Mouse (Mus musculus): Measurements from ENCODE around the gene Mnt.

Gene Mnt

DNA sequence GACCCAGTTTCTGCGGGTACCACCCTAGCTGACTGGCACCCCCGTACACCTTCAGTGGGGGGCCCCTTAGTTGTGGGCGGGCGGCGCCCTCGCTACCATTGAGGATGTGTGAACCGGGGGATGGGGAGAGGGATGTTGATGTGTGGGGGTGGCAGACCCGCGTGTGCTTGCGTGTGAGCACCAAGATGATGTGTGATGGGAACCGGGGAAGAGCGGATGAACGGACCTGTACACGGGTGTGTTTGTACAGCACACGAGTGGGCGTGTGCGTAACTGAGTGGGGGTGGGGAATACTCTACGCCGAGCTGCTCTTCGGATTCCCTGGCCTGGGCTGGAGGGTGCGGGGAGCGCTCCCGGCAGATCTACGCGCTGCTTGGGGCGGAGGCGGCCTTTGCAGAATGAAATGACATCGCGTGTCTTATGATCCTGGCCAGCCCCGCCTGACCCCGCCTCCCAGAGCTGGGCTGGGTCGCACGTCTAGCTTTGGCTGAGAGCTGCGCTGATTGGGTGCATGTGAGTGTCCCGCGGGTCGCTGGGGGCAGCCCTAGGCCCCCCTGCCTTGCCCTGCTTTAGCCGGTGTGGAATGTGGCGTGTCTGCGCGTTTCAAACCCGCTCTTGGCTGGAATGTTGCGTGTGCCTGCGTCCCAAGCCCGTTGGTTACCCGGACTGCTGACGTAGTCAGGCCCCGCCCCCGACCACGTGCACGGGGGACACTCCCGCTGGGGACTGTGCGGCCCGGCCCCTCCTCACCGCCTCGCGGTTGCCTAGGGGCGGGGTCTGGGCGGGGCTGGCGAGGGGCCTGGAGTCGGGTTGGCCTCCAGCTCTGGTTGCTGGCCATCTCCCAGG is 1.1 kb downstream of the Mnt start:
- peak; percentile 97 for DNase-seq (ENCODE audit: low spot score)

DNA sequence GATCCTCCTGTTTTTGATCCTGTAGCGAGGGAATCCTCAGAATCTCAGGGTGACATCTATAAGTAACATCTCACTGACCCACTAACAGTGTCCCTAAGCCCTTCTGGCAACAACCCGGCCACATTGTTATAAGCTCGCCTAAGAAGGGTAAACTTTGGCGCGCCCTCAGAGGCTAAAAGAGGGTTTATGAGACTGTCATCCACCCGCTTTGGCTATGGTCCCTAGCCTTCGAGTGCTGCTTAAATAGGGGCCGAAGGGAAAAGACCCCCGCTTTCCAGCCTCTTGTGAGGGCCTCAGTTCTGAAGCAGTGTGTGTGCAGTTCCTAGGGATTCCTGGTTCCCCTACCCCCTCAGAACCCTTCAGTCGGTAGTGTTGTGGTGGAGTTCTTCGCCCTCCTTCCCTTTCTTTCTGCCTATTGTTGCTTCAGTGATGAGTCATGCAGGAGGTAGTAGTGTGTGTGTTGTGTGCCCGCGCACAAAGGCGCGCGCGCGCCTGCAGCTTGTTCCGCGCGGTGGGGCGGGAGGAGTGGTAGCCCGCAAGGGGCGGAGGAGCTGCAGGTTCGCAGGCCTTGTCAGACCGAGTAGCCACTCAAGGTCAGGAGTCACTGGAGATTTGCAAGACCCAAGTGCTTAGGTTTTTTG is 1.9 kb downstream of the Mnt start:
- DNase-seq (ENCODE audit: low spot score) = no peak

DNA sequence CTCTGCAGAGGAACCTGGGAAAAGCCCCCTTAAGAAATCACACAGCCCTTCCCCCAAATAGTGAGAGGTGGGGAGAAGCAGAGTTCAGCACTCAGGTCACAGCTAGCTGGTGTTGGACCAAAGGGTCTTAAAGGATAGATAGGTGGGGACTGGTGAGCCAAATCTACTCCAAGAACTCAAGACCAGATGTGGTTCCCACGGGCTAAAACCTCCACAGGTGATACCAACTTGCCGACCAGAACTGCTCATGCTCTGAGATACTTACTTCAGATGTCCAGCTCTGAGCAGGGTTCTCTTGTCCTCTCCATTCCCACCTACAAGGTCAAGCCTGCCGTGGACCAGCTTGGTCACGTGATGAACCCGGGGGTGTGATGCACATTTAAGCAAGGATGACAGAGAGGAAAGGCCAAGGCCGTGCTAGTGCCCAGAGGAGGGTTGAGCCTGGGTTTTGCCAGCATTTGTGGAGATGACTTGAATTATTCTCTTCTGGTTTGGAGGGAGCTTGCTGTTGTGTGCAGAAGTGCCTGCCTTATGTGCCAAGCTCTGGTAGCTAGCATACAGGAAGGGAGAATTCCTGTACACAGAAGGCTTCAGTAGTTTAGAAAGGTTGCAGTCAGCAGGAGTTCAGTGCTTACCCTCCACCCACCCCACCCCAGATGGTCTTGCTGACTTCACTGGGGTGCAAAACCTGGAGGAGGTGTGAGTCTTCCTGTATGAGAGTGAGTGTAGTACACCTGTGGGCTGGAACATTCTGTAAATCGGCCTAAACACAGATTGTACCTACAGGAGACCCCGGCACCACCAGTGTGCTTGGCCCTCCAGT is 3.0 kb downstream of the Mnt start:
- no peak for DNase-seq (ENCODE audit: low spot score)

DNA sequence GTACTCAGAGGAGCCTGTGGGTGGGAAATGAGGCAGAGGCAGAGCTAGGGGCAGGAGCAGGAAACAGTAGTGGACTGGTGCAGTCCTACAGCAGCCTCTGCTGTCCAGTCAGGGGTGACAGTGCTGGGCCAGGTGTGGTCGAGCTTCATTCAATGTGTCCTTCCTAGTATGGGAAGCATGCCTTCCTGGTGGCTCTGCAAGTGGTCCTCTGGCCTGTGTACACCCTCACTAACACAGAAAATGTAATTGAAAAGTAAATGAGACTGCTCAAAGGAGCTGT is 3.6 kb downstream of the Mnt start:
- DNase-seq (ENCODE audit: low spot score) = no peak

DNA sequence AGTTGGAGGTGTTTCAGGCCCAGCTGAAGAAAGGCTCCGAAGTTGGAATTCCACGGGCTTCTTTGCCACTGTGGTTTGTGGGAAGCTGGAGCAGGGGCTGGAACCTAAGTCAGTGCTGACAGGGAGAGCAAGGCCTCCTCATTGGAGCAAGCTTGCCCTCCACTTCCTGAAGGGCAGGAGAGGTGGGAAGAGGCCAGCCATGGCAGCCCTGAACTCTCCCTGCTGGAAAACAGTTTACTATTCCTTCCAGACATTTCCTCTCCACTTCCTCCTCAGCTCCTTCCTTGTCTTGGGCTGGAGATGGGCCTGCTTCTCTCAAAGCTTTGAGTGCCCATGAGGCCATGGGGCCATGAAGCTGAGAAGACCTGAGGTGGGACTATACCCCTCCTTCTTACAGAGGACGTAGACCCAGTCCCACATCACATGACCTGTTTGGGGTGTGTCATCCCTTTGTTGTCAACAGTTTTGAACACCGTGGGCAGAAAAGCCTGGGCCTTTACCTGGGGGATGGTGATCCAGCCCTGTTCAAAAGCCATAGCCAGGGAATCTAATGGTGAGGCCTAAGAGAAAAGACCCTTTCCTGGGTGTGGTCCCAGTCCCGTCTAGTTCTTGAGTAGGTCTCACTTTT is 4.0 kb downstream of the Mnt start:
- no peak for DNase-seq (ENCODE audit: low spot score)

DNA sequence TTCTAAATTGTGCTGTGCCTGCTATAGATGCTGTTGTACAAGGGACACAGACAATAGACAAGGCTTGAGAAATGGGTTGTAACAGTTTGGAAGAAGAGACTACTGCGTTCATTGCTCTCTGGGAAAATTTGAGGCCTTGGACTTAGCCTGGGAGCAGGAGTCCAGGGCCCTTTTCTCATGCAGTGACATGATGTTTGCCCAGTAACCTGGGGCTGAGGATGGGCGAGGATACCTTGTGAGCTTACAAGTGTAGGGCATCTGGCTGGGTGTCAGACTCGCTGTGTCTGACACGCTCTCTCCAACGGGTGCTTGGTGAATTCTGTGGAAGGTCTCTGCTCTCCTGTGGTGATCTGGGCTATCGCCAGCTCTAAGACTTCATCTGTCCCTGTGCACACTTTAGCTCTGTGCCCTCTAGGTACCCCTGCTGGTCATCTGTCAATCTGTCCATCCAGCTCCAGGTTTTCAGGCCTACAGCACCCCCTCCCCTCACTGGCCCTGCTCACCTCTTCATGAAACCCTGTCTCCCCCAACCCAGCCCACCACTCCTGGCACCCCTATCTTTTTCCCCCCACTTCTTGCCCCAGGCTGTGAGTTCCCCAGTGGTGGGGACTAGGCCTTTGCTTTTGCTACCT is 5.0 kb downstream of the Mnt start:
- DNase-seq (ENCODE audit: low spot score) = no peak

DNA sequence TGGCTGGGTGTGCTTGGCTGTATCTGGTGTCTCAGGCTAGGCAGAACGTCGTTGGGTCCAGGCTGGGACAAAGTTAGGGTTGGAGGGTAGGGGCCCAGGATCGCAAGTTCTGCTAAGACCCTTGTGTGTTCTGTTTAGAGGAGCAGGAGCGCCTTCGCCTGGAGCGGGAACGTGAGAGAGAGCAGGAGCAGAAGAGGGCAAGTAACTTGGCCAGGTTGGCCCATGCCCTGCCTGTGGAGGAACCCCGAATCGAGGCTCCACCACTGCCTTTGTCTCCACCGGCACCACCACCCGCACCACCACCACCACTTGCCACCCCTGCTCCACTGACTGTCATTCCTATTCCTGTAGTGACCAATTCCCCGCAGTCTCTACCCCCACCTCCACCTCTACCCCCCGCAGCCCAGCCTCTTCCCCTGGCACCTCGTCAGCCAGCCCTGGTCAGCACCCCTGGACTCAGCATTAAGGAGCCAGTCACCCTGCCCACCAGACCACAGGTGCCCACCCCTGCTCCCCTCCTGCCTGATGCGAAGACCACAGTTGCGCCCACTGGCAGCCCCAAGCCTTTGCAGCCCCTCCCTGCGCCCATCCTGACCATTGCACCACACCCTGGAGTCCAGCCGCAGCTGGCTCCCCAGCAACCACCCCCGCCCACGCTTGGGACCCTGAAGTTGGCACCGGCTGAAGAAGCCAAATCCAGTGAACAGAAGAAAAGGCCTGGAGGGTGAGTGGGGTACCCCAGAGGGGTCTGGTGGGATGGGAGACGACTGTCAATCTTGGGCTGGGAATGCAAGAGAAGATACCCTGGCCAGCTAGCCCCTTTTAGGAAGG is 5.7 kb downstream of the Mnt start:
- DNase-seq (ENCODE audit: low spot score) = no peak

DNA sequence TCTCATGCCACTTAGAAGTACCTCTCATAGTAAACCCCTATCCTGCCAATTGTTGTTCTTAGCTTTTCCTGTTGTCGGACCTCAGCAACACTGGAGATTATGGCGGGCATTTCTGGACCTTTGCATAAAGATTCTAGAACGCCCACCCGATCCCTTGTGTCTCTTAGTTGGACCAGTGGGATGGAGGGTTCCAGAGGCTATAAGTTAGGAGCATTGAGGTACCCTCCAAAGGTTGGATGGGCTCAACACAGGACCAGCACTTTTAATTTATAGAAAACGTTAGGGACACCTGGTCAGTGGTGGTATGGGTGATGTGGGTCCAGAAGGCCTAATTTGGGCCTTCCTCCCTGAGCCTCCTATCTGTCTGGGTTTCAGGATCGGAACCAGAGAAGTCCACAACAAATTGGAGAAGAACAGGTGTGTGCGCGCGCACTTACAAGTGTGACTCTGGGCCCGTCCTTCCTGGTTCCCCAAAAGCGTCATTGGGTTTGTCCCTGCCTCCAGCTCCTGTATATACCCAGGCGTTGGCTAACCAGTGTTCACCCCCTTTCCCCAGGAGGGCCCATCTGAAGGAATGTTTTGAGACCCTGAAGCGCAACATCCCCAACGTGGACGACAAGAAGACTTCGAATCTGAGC is 6.5 kb downstream of the Mnt start:
- no peak for DNase-seq (ENCODE audit: low spot score)

DNA sequence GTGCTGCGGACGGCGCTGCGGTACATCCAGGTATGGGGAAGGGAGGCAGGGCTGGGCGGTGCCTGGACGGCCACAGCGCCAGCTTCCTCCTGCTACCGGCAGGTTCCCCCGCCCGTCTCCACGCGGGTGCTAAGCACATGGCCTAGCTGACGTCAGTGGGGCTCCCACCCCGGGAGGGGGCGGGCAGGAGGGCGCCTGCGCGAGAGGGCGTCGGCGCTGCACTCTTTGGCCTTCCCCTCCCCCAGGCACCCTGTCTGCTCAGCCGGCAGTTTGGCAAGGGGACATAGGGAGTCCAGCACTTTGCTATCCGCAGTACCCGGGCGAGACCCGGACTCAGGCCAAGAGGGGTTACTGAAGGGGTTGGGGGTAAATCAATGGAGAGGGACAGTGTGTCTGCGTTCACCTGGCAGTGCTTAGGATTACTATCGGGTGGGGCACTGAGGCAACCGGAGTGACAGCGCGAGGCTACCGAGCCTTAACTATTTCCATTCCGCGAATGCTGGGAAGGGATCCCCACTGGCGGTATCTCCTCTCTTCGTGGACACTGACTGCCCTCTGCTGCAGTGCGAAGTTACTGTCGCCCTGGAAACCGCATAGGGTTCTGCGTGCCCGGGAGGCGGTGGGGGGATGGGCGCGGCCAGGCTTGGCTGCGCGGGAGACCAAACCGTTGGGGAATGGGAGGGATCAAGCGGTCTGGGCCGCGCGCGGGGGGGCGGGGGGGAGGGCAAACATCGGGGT is 7.1 kb downstream of the Mnt start:
- DNase-seq (ENCODE audit: low spot score) = peak; percentile 79

DNA sequence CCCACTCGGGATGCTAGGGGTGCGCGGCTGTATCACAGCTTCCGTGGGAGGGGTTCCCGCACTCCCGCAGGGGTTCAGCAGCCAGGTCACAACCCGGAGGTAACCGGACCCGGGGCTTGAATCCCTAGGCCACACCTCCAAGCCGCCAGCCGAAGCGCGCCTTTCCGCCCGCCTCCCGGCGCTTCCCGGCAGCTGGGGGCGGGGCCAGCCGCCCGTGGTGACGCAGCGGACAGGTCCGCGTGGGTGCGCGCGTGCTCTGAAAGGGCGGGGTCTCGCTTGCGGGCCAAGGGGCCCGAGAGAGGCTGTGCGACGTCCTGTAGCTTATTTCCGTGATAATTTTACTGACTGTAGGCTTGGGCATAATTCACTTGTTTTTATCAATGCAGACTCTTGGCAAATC is 7.7 kb downstream of the Mnt start:
- peak; percentile 69 for DNase-seq (ENCODE audit: low spot score)

DNA sequence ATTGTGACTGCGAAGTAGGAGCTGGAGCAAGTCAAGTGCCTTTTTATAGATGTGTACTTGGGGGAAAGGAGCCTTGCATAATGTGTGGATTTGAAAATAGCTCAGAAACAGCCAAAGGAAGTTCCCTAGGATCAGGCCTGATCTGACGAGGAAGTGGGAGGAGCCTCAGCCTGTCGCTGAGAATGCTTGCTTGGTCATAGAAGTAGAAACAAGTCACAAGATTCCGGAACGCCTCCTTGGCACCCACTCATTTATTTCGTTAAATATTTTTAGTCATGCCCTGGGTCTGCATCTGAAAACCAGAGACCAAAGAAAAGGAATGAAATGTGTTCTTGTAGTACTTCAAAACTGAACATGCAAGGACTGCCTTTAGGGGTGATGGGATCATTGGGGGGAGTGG is 8.3 kb downstream of the Mnt start:
- no peak for DNase-seq (ENCODE audit: low spot score)

DNA sequence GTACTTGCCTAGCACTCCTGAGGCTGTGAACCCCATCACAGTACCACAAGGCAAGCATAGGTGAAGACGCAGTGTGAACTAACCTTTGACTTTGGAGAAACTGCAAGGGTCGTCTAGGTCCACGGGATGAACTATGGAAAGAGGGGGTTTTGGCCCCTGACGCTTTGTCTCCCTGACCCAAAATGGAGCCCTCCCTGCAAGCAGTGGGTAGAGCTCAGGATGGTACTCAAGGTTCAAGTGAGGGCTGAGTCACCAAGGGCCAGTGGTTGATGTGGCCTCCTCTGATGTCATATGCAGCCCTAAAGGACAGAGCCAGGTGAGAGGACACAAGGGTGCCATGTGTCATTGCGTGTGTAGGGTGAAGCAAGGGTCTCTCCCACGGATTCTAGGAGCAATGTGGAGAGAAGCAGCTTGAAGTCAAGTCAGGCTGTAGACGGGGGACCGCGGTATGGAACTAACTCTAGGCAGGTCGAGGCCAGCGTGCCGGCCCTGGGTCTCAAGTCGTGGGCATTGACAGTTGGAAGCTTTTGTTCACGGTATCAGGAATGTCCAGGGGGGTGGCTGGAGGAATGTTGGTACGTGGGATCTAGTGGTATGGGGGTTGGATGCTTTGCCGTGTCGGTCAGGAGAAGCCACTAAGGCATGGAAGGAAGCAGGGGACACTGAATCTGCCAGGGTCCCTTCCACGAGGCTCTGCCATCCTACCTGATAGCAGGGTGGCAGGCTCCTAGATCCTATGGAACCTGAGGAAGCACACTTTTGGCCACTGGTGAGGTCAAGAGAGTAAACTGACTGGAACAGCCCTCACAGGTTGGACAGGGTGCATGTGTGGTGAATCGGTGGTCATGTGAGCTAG is 9.4 kb downstream of the Mnt start:
- no peak for DNase-seq (ENCODE audit: low spot score)

DNA sequence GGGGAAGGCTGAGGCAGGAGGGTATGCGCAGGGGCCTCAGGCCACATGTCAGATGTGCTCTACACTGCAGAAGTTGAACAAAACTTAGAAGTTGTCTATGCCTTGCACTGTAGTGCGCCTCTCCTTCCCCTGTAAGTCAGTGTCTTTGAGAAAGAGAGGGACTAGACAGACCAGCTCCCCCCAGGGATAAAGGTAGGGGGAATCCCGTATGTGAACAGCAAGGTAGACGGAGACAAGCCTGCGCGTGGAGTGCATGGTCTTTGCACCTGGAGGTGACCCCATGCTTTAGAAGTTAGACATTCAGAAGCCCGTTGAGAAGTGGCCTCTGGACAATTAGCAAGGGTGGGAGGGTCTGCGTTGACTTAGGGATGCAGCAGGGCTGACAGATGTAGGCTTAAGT is 10.0 kb downstream of the Mnt start:
- no peak for DNase-seq (ENCODE audit: low spot score)

DNA sequence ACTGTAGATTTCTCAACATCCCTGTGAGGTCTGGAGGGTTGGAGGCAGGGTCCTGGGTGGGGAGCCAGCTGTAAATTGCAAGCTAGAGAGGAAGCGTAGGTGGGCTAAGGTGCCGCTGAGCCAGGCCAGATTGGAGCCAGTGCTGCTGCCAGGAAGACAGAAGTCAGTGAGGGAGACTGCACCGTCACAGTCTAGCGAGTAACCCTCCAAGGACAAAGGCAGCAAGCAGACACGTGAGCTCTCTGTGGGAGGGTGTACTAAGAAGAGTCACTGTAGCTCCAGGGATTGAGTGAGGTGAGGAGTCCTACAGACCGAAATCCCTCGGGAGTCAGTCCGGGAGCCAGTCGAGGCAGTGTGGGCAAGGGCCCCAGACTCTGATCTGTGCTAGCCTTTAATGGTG is 10.6 kb downstream of the Mnt start:
- no peak for DNase-seq (ENCODE audit: low spot score)

DNA sequence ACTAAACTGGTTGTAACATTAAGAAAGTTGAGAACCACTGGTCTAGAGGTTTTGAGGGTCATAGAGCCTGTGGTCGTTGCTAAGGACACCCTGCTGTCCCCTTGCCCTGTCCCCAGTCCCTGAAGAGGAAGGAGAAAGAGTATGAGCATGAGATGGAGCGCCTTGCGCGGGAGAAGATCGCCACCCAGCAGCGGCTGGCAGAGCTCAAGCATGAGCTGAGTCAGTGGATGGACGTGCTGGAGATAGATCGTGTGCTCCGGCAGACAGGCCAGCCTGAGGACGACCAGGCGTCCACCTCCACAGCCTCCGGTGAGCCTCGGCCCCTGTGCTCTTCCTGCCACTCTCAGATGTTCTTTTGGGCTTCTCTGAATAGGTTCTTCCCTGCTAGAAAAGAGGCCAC is 11.3 kb downstream of the Mnt start:
- DNase-seq (ENCODE audit: low spot score) = no peak

DNA sequence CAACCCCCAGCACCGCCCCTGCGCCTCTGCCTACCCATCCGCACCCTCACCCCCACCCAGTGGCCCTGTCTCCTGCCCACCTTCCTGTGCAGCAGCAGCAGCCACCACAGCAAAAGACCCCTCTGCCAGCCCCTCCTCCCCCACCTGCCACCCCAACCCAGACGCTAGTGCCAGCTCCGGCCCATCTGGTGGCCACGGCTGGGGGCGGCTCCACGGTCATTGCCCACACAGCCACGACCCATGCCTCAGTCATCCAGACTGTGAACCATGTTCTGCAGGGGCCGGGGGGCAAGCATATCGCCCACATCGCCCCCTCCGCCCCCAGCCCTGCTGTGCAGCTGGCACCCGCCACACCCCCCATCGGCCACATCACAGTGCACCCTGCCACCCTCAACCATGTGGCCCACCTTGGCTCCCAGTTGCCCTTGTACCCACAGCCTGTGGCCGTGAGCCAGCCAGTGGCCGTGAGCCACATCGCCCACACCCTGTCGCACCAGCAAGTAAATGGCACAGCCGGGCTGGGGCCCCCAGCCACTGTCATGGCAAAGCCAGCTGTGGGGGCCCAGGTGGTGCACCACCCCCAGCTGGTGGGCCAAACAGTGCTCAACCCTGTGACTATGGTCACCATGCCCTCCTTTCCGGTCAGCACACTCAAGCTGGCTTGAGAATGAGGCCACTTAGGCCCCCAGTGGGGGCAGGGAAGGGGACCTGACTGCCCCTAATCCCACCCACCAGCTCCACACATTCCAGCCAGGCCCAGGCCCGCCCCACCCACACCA is 12.1 kb downstream of the Mnt start:
- no peak for DNase-seq (ENCODE audit: low spot score)

DNA sequence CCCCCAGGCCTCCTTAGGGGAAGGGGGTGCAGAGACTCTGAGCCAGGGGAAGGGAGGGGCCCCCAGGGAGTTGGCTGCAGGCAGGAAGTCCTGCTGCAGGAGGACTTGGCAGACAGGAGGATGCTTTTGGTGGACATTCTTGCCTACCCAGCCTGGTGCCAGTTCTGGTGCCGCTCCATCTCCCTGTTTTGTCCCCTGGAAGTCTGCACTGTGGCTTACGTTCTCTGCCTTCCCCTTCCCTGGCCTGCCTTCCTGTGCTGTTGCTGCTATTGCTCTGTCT is 12.7 kb downstream of the Mnt start:
- no peak for DNase-seq (ENCODE audit: low spot score)

DNA sequence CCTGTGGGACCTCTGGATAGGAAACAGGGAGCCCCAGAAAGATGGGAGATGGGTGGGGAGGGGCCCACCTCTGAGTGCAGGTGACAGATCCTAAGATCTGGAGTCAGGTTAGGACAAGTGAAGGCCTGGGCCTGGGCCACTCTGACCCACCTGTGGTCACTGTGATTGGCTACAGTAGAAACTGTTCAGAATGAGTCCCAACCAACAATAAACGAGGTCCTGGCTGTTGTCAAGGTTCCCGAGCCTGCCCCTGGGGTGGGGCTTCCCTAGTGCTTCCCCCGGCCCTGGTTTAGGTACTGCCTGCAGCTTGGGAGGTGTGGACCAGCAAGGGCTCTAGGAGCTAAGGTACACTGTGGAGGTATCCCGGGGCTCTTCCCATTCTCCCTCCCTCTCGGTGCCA is 13.0 kb downstream of the Mnt start:
- no peak for DNase-seq (ENCODE audit: low spot score)

DNA sequence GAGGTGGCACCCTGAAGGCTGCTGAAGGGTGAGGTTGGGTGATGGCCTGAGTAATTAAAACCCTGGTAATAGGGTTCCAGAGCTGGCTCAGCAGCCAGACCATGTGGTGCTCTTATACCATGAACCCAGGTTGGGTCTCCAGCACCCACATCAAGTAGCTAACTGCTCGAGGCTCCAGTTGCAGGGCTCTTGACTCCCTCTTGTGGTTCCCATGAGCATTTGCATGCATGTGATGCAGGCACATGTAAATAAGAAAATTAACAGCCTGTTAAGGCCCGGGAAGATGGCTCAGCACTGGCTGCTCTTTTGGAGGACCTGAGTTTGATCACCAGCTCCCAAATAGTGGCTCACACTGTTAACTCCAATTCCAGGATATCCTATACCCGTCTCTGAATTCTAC is 15.1 kb downstream of the Mnt start:
- DNase-seq (ENCODE audit: low spot score) = no peak

Measured in urinary bladder, postnatal 10 days (tissue).